Mouse (Mus musculus): ENCODE results near the gene Vwa7. TPM values are rescaled to one million over a fixed set of nuclear protein-coding genes. Genes with fewer than 3 reads are reported as not detected.

Gene Vwa7
- total and polyA plus RNA-seq, 2 experiments from 2014 or later: 0.08 to 0.14 TPM

- WGBS: 72% methylated on average over 11 of the region's 11 CpGs
- Histone ChIP-seq H3K27me3 (ENCODE audit: insufficient read depth, low read length) (no peaks in the 10 kb centered on the region), H3K4me1 (ENCODE audit: insufficient read depth) (no peaks in the 10 kb centered on the region), H3K9ac (no peak overlapping the region), H3K27ac (ENCODE audit: low read depth, low read length) (no peak overlapping the region), H3K9me3 (ENCODE audit: low read length) (no peaks in the 10 kb centered on the region), H3K4me2 (ENCODE audit: low read depth) (no peak overlapping the region), H3K36me3 (ENCODE audit: insufficient read depth) (no peaks in the 10 kb centered on the region), H3K4me3 (ENCODE audit: low read depth, low read length) (no peak overlapping the region)
- peak; percentile 45; the same call in 1 of the 2 replicates for ATAC-seq
- DNase-seq: no peak
- no peak for TF ChIP-seq CTCF (IDR thresholded peaks at IDR 0.05; ENCODE audit: low read depth)
These were observed 22.9 kb downstream of the Vwa7 start for GRCm38 (mm10) chr17:35039121-35039873.

- no peak for TF ChIP-seq CTCF (IDR thresholded peaks at IDR 0.05; ENCODE audit: low read depth)
- H3K27me3 ChIP-seq (ENCODE audit: insufficient read depth, low read length): no peaks in the 10 kb centered on the region
- WGBS: 88% methylated on average over 4 of the region's 4 CpGs
- H3K9ac ChIP-seq: no peak overlapping the region
- H3K9me3 ChIP-seq (ENCODE audit: low read length): no peaks in the 10 kb centered on the region
- no peak for ATAC-seq
- no peaks in the 10 kb centered on the region for H3K36me3 ChIP-seq (ENCODE audit: insufficient read depth)
- no peak for DNase-seq
- H3K27ac ChIP-seq (ENCODE audit: low read depth, low read length): no peak overlapping the region
- no peak overlapping the region for H3K4me2 ChIP-seq (ENCODE audit: low read depth)
- no peak overlapping the region for H3K4me3 ChIP-seq (ENCODE audit: low read depth, low read length)
- H3K4me1 ChIP-seq (ENCODE audit: insufficient read depth): peaks cover 5% of the 10 kb centered on the region; the same call in 1 of the 2 replicates
These were observed 27.4 kb downstream of the Vwa7 start for GRCm38 (mm10) chr17:35043794-35044193.

- H3K9me3 ChIP-seq (ENCODE audit: low read length): no peaks in the 10 kb centered on the region
- 89% methylated on average over 7 of the region's 7 CpGs for WGBS
- H3K36me3 ChIP-seq (ENCODE audit: insufficient read depth): no peaks in the 10 kb centered on the region
- no peak overlapping the region for H3K27ac ChIP-seq (ENCODE audit: low read depth, low read length)
- peaks cover 5% of the 10 kb centered on the region; the same call in 1 of the 2 replicates for H3K4me1 ChIP-seq (ENCODE audit: insufficient read depth)
- no peak for DNase-seq
- H3K4me3 ChIP-seq (ENCODE audit: low read depth, low read length): no peak overlapping the region
- TF ChIP-seq CTCF (IDR thresholded peaks at IDR 0.05; ENCODE audit: low read depth): no peak
- ATAC-seq: no peak
- no peak overlapping the region for H3K9ac ChIP-seq
- H3K4me2 ChIP-seq (ENCODE audit: low read depth): peak overlapping the region; percentile 99; the same call in 1 of the 2 replicates
- H3K27me3 ChIP-seq (ENCODE audit: insufficient read depth, low read length): no peaks in the 10 kb centered on the region
These were observed 28.8 kb downstream of the Vwa7 start for GRCm38 (mm10) chr17:35044904-35045806.

GRCm38 (mm10) chr17:35045807-35046680 is 29.7 kb downstream of the Vwa7 start:
- Histone ChIP-seq H3K27ac (ENCODE audit: low read depth, low read length) (peak overlapping the region; percentile 72), H3K27me3 (ENCODE audit: insufficient read depth, low read length) (no peaks in the 10 kb centered on the region), H3K4me3 (ENCODE audit: low read depth, low read length) (peak overlapping the region; percentile 44), H3K9ac (peak overlapping the region; percentile 68), H3K4me1 (ENCODE audit: insufficient read depth) (peaks cover 5% of the 10 kb centered on the region; the same call in 1 of the 2 replicates), H3K36me3 (ENCODE audit: insufficient read depth) (no peaks in the 10 kb centered on the region), H3K9me3 (ENCODE audit: low read length) (no peaks in the 10 kb centered on the region), H3K4me2 (ENCODE audit: low read depth) (peak overlapping the region; percentile 99)
- DNase-seq (no peak), ATAC-seq (peak; percentile 80)
- no peak for TF ChIP-seq CTCF (IDR thresholded peaks at IDR 0.05; ENCODE audit: low read depth)
- WGBS: 7% methylated on average over 44 of the region's 48 CpGs

GRCm38 (mm10) chr17:35046681-35047455 is 30.5 kb downstream of the Vwa7 start, which contains the start of gene Msh5:
Msh5 (minus strand) TSS chr17:35046745.
- H3K27ac ChIP-seq (ENCODE audit: low read depth, low read length): peak within 1 kb of the TSS; percentile 72
- no peaks in the 10 kb centered on the region for H3K27me3 ChIP-seq (ENCODE audit: insufficient read depth, low read length)
- H3K4me2 ChIP-seq (ENCODE audit: low read depth): peak within 1 kb of the TSS; percentile 99
- no peaks in the 10 kb centered on the region for H3K9me3 ChIP-seq (ENCODE audit: low read length)
- WGBS: 4% methylated on average over 33 of the region's 33 CpGs
- peak within 1 kb of the TSS; percentile 68 for H3K9ac ChIP-seq
- H3K36me3 ChIP-seq (ENCODE audit: insufficient read depth): no peaks in the 10 kb centered on the region
- no peak for TF ChIP-seq CTCF (IDR thresholded peaks at IDR 0.05; ENCODE audit: low read depth)
- H3K4me1 ChIP-seq (ENCODE audit: insufficient read depth): peaks cover 9% of the 10 kb centered on the region; the same call in 1 of the 2 replicates
- peak; percentile 99 for ATAC-seq
- DNase-seq: peak; percentile 96
- H3K4me3 ChIP-seq (ENCODE audit: low read depth, low read length): peak within 1 kb of the TSS; percentile 44

All from forebrain, postnatal 0 days (tissue).